In genomic region chr5:123827659-123828091, GRCm38 (mm10) we compare ENCODE assay signal across 9 mouse cellular contexts. TPM values are rescaled to one million over a fixed set of nuclear protein-coding genes. Genes with fewer than 3 reads are reported as not detected.
DNase-seq lines count a peak whose midpoint lies in the region; ATAC-seq lines count a peak whose summit lies in the region.
"Had no signal": no experiment of that assay in that cellular context is flagged by ENCODE, and none has a peak within 500 bp of the region (broad histone marks: within the 10 kb centered on the region; RNA-seq: fewer than 3 reads in every experiment).

No protein-coding gene starts in this region.

- no peak for ATAC-seq in limb, embryonic 12.5 days (ENCODE audit: insufficient number of reproducible peaks, insufficient read depth, low FRiP score, low TSS enrichment, low read depth)
- ATAC-seq in granulocyte monocyte progenitor cell, adult 5-6 weeks (replicated peaks; ENCODE audit: poor library complexity, severe bottlenecking): no peak

- H3K9me3 ChIP-seq in limb, embryonic 12.5 days: no peaks in the 10 kb centered on the region

- H3K27ac ChIP-seq in limb, embryonic 12.5 days: 0 out of 2 replicates have a peak overlapping the region, but pooled peaks have one; percentile 50

- H3K4me1 ChIP-seq in limb, embryonic 12.5 days (replicated peaks): peaks cover 12% of the 10 kb centered on the region; the same call in 1 of the 2 replicates

- H3K27me3 ChIP-seq in limb, embryonic 12.5 days: no peaks in the 10 kb centered on the region

- H3K36me3 ChIP-seq in limb, embryonic 12.5 days: peaks cover 7% of the 10 kb centered on the region; the same call in 1 of the 2 replicates

- H3K4me3 ChIP-seq in limb, embryonic 12.5 days (replicated peaks): no peak overlapping the region

- WGBS in limb, embryonic 12.5 days: 53% methylated on average over 6 of the region's 6 CpGs

- H3K4me2 ChIP-seq in limb, embryonic 12.5 days: no peak overlapping the region

- DNase-seq in left cerebral cortex, postnatal 25 days (ENCODE audit: low spot score in 2 of 2): peak; percentile 19 to 62
- no peak for DNase-seq in left cerebral cortex, adult 11 months (ENCODE audit: low spot score)
- peak; percentile 12 to 38 for DNase-seq in adrenal gland, postnatal 36 days
- DNase-seq in heart, postnatal 25 days (ENCODE audit: low spot score): peak; percentile 17
- DNase-seq in T-cell, adult 2 months (ENCODE audit: low spot score): no peak
- no peak for DNase-seq in thymus, postnatal 0 days (ENCODE audit: low spot score)

- no peak overlapping the region for H3K9ac ChIP-seq in limb, embryonic 12.5 days (replicated peaks)

- intact Hi-C loops in left cerebral cortex, postnatal 25 days (cut with DNase I): loop anchor here (2.0 to 10.0 kb wide), 2 partner anchors 79 to 257 kb away; partner anchors contain the start of gene Denr
- intact Hi-C loops in heart, postnatal 25 days (cut with DNase I): loop anchor here (5.0 kb wide), 1 partner anchor 80 kb away; the partner anchor contains the start of gene Denr

RNA-seq across cellular contexts. Expression of gene Hcar2, which starts 37.6 kb away (rescaled TPM):
- not detected for total RNA-seq in left cerebral cortex, postnatal 25 days (2021)
- total RNA-seq in adrenal gland, postnatal 36 days (2021): 1 to 10 TPM; 3.5 to 9.6 TPM
- total RNA-seq in heart, postnatal 25 days (2021): under 1 TPM; 0.13 to 0.25 TPM
- polyA plus RNA-seq in limb, embryonic 12.5 days (2016; fragmentation: Nextera tagmentation; extraction: Ambion mirVana): 0.10 and 0.18 TPM in 2 replicates
- not detected in 2 replicates for total RNA-seq in granulocyte monocyte progenitor cell, adult 5-6 weeks (2014; fragmentation: Nextera tagmentation)
- 2.7 and 5.4 TPM in 2 replicates for total RNA-seq in granulocyte monocyte progenitor cell, adult 5-6 weeks (2017)
- 0.45 and 1.0 TPM in 2 replicates for polyA plus RNA-seq in thymus, postnatal 0 days (2015; fragmentation: Nextera tagmentation; extraction: Ambion mirVana)
- polyA plus RNA-seq: heart, embryonic 16.5 days had no signal

RNA-seq across cellular contexts. Expression of gene Hcar1, which starts 52.1 kb away (rescaled TPM):
- total RNA-seq in left cerebral cortex, postnatal 25 days (2021): 1 to 10 TPM; 1.0 to 1.4 TPM
- 10 to 100 TPM in 1 of 2 experiments, 1 to 10 TPM in 1; 8.8 to 18.3 TPM for total RNA-seq in adrenal gland, postnatal 36 days (2021)
- under 1 TPM; 0.49 to 0.81 TPM for total RNA-seq in heart, postnatal 25 days (2021)
- polyA plus RNA-seq in limb, embryonic 12.5 days (2016; fragmentation: Nextera tagmentation; extraction: Ambion mirVana): 0.22 TPM in 1 of 2 replicates, not detected in the other
- total RNA-seq in granulocyte monocyte progenitor cell, adult 5-6 weeks (2014; fragmentation: Nextera tagmentation): not detected in 2 replicates
- not detected in 2 replicates for total RNA-seq in granulocyte monocyte progenitor cell, adult 5-6 weeks (2017)
- 0.27 and 0.38 TPM in 2 replicates for polyA plus RNA-seq in thymus, postnatal 0 days (2015; fragmentation: Nextera tagmentation; extraction: Ambion mirVana)

Comparison
In these comparisons a context has a peak if more than half of its experiments do, and no peak if none do; other contexts are left out.
1. DNase-seq: peak in left cerebral cortex, postnatal 25 days (2 of 2), adrenal gland, postnatal 36 days (2 of 2) and heart, postnatal 25 days (single experiment); none in left cerebral cortex, adult 11 months (single experiment), T-cell, adult 2 months (single experiment) and thymus, postnatal 0 days (single experiment).
2. RNA of gene Hcar1, which starts 52.1 kb away (total RNA-seq): 8.8 to 18.3 TPM in adrenal gland, postnatal 36 days; 1.0 to 1.4 TPM in left cerebral cortex, postnatal 25 days, 0.49 to 0.81 TPM in heart, postnatal 25 days and not detected in granulocyte monocyte progenitor cell, adult 5-6 weeks; every median in the first group is over 4 times any median in the second.